Mouse (Mus musculus): ENCODE measurements around the gene Macrod2.

The Macrod2 gene

GRCm38 (mm10) chr2:142410124-142410523 lies 2015.0 kb downstream of the Macrod2 start:
- DNase-seq: no peak

GRCm38 (mm10) chr2:142433126-142433525 lies 2038.0 kb downstream of the Macrod2 start:
- DNase-seq: no peak

GRCm38 (mm10) chr2:142434731-142435130 lies 2039.6 kb downstream of the Macrod2 start:
- no peak for DNase-seq

- DNase-seq: no peak
Measured at GRCm38 (mm10) chr2:142437606-142438461, 2042.7 kb downstream of the Macrod2 start.

Measured in kidney, adult 18-20 months (tissue).